8 mouse cellular contexts compared by ENCODE assay signal in genomic region chrX:12129230-12129629, GRCm38 (mm10). TPM values are rescaled to one million over a fixed set of nuclear protein-coding genes. Genes with fewer than 3 reads are reported as not detected.
DNase-seq lines count a peak whose midpoint lies in the region; ATAC-seq lines count a peak whose summit lies in the region.

No protein-coding gene starts in this region.

- peaks cover 100% of the 10 kb centered on the region for H3K27me3 ChIP-seq in liver, embryonic 15.5 days
- peaks cover 63% of the 10 kb centered on the region for H3K27me3 ChIP-seq in neural tube, embryonic 11.5 days (ENCODE audit: control insufficient read depth, insufficient read depth, low read length)

- ATAC-seq in liver, embryonic 15.5 days (ENCODE audit: insufficient read depth): no peak
- ATAC-seq in neural tube, embryonic 11.5 days (ENCODE audit: insufficient read depth, low FRiP score, low TSS enrichment): no peak

- 8% methylated on average over 24 of the region's 24 CpGs for WGBS in liver, embryonic 15.5 days (ENCODE audit: insufficient replicate concordance)
- WGBS in neural tube, embryonic 11.5 days: 5% methylated on average over 24 of the region's 24 CpGs

- no peaks in the 10 kb centered on the region for H3K36me3 ChIP-seq in liver, embryonic 15.5 days (replicated peaks)
- H3K36me3 ChIP-seq in neural tube, embryonic 11.5 days (ENCODE audit: control insufficient read depth, insufficient read depth, low read length): no peaks in the 10 kb centered on the region

- DNase-seq in left cerebral cortex, postnatal 4 days: peak; percentile 71
- no peak for DNase-seq in left cerebral cortex, adult 8-10 months (ENCODE audit: low spot score in 2 of 2)
- DNase-seq in adrenal gland, postnatal 14 days: peak; percentile 85
- DNase-seq in gastrocnemius, postnatal 25 days: peak; percentile 66
- peak; percentile 71 for DNase-seq in induced T-regulatory cell, adult 2 months (ENCODE audit: low read depth)
- peak; percentile 43 for DNase-seq in neural tube, embryonic 11.5 days (ENCODE audit: low spot score)
- DNase-seq in yolk sac, embryonic 10.5 days (ENCODE audit: low spot score): no peak

- no peak overlapping the region for H3K9ac ChIP-seq in liver, embryonic 15.5 days
- peak overlapping the region; percentile 35 for H3K9ac ChIP-seq in neural tube, embryonic 11.5 days (ENCODE audit: low read length)

- intact Hi-C loops in left cerebral cortex, postnatal 4 days (cut with DNase I): loop anchor here (10.0 kb wide), 1 partner anchor 464 kb away; no protein-coding TSS in a partner anchor

- H3K4me3 ChIP-seq in liver, embryonic 15.5 days (replicated peaks): no peak overlapping the region
- no peak overlapping the region for H3K4me3 ChIP-seq in neural tube, embryonic 11.5 days (ENCODE audit: low read depth, low read length)

- no peak overlapping the region for H3K27ac ChIP-seq in liver, embryonic 15.5 days (replicated peaks)
- no peak overlapping the region for H3K27ac ChIP-seq in neural tube, embryonic 11.5 days (ENCODE audit: low read depth, low read length)

- H3K9me3 ChIP-seq in liver, embryonic 15.5 days (replicated peaks): no peaks in the 10 kb centered on the region
- no peaks in the 10 kb centered on the region for H3K9me3 ChIP-seq in neural tube, embryonic 11.5 days (ENCODE audit: control insufficient read depth, low read length)

- H3K4me2 ChIP-seq in liver, embryonic 15.5 days: peak overlapping the region; percentile 57
- peak overlapping the region; percentile 65 for H3K4me2 ChIP-seq in neural tube, embryonic 11.5 days (ENCODE audit: low read depth)

- 0 out of 2 replicates have a peak, but pooled peaks cover 3% of the 10 kb centered on the region for H3K4me1 ChIP-seq in liver, embryonic 15.5 days (replicated peaks)
- H3K4me1 ChIP-seq in neural tube, embryonic 11.5 days (ENCODE audit: control insufficient read depth, insufficient read depth, low read length): peaks cover 14% of the 10 kb centered on the region

RNA-seq across cellular contexts. Expression of gene Bcor, which starts 30.9 kb away (rescaled TPM):
- total RNA-seq in left cerebral cortex, postnatal 4 days (2021): 10 to 100 TPM; 30.6 to 31.6 TPM
- 10 to 100 TPM; 27.1 to 32.2 (median 27.4) TPM for total RNA-seq in left cerebral cortex, adult 8-10 months (2022)
- total RNA-seq in adrenal gland, postnatal 14 days (2021): 18.6 and 25.5 TPM in 2 replicates
- 10 to 100 TPM; 10.1 to 13.7 TPM for total RNA-seq in gastrocnemius, postnatal 25 days (2021)
- polyA plus RNA-seq in liver, embryonic 15.5 days (2015; fragmentation: Nextera tagmentation; extraction: Ambion mirVana): 4.3 and 4.5 TPM in 2 replicates
- 21.0 and 26.7 TPM in 2 replicates for polyA plus RNA-seq in neural tube, embryonic 11.5 days (2014; fragmentation: Nextera tagmentation; extraction: Ambion mirVana)

Comparison
In these comparisons a context has a peak if more than half of its experiments do, and no peak if none do; other contexts are left out.
1. DNase-seq: peak in left cerebral cortex, postnatal 4 days (single experiment), adrenal gland, postnatal 14 days (single experiment), gastrocnemius, postnatal 25 days (single experiment), induced T-regulatory cell, adult 2 months (single experiment) and neural tube, embryonic 11.5 days (single experiment); none in left cerebral cortex, adult 8-10 months (0 of 2) and yolk sac, embryonic 10.5 days (single experiment).